Mouse (Mus musculus): ENCODE results near the gene Prss53. TPM values are rescaled to one million over a fixed set of nuclear protein-coding genes. Genes with fewer than 3 reads are reported as not detected.

Gene Prss53
- polyA plus RNA-seq, 1 experiment from 2014 or later: 1.8 TPM

- no peaks in the 10 kb centered on the region for H3K9me3 ChIP-seq
- H3K4me1 ChIP-seq: peaks cover 16% of the 10 kb centered on the region; the same call in 1 of the 2 replicates
- H3K4me2 ChIP-seq: no peak overlapping the region
- H3K27ac ChIP-seq: no peak overlapping the region
- peaks cover 55% of the 10 kb centered on the region for H3K36me3 ChIP-seq
- H3K9ac ChIP-seq: no peak overlapping the region
- no peak for ATAC-seq (ENCODE audit: insufficient read depth, low FRiP score, low read depth)
- H3K27me3 ChIP-seq (replicated peaks): no peaks in the 10 kb centered on the region
- WGBS: 71% methylated on average over 3 of the region's 3 CpGs
- no peak overlapping the region for H3K4me3 ChIP-seq (replicated peaks)
Measured at GRCm38 (mm10) chr7:127888821-127889220, 1.9 kb downstream of the Prss53 start.

DNA sequence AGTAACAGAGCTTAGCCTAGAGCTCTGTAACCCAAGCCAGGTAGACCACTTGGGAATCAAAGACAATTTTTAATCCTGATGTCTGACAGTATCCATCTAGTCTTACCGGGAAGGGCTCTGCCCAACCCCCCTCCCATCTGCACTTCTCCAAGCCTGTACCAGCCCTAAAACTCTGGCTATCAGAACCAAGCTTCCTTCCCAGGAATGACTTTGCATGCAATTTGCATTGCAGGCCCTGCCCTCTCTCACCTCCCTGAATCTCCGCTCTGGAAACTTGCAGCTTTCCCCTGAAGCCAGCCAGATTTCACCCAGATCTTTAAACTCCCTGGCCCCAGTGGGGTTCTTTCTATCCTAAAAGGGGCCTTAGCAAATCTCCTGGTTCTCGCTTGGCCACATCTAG is 3.0 kb downstream of the Prss53 start:
- Histone ChIP-seq H3K9me3 (no peaks in the 10 kb centered on the region), H3K4me1 (peaks cover 21% of the 10 kb centered on the region; the same call in 1 of the 2 replicates), H3K27ac (no peak overlapping the region), H3K9ac (no peak overlapping the region), H3K4me3 (replicated peaks) (no peak overlapping the region), H3K27me3 (replicated peaks) (no peaks in the 10 kb centered on the region), H3K4me2 (no peak overlapping the region), H3K36me3 (peaks cover 55% of the 10 kb centered on the region)
- 81% methylated on average over 3 of the region's 3 CpGs for WGBS
- ATAC-seq (ENCODE audit: insufficient read depth, low FRiP score, low read depth): no peak

DNA sequence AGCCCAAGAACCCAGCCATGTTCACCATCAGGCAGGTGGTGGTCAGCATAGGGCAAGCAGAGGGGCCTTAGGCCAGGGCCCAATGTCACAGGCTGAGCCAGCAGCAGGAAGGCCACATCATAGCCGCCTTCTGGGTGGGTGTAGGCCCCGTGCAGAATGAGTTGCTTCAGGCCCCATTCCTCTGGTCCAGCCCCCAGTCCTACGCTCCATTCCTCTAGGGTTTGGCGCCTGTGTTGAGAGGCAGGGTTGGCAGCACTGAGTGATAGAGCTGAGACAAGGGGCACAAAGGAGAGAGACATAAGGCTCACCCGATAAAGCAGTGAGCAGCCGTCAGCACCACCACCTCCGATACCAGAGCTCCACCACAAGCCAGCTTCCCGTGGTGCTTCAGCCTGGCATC is 3.6 kb downstream of the Prss53 start:
- 86% methylated on average over 8 of the region's 8 CpGs for WGBS
- H3K4me3 ChIP-seq (replicated peaks): no peak overlapping the region
- no peaks in the 10 kb centered on the region for H3K27me3 ChIP-seq (replicated peaks)
- H3K27ac ChIP-seq: no peak overlapping the region
- peaks cover 21% of the 10 kb centered on the region; the same call in 1 of the 2 replicates for H3K4me1 ChIP-seq
- no peak overlapping the region for H3K9ac ChIP-seq
- ATAC-seq (ENCODE audit: insufficient read depth, low FRiP score, low read depth): no peak
- H3K4me2 ChIP-seq: no peak overlapping the region
- peaks cover 59% of the 10 kb centered on the region for H3K36me3 ChIP-seq
- H3K9me3 ChIP-seq: no peaks in the 10 kb centered on the region

DNA sequence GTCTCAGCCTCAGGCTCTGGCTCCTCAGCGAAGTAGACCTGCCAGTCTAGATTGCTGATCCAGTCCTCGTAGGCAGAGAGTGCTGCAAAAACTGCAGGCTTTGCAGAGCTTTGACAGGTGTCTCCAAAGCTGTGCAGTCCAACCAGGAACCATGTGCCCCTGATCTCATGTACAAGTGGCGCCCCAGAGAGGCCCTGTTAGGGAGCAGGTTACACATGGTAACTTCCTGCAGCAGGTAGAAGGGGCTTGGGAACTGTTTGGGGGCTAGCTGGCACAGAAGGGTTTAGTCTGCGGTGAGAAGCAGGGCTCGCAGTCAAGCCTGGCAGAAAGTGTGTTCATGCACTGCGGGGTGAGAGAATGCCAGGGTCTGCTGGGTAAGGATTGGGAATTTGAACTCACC is 4.2 kb downstream of the Prss53 start:
- Histone ChIP-seq H3K27ac (no peak overlapping the region), H3K4me3 (replicated peaks) (no peak overlapping the region), H3K9ac (no peak overlapping the region), H3K4me2 (no peak overlapping the region), H3K36me3 (peaks cover 65% of the 10 kb centered on the region), H3K27me3 (replicated peaks) (no peaks in the 10 kb centered on the region), H3K4me1 (peaks cover 21% of the 10 kb centered on the region; the same call in 1 of the 2 replicates), H3K9me3 (no peaks in the 10 kb centered on the region)
- ATAC-seq (ENCODE audit: insufficient read depth, low FRiP score, low read depth): no peak
- 91% methylated on average over 6 of the region's 6 CpGs for WGBS

DNA sequence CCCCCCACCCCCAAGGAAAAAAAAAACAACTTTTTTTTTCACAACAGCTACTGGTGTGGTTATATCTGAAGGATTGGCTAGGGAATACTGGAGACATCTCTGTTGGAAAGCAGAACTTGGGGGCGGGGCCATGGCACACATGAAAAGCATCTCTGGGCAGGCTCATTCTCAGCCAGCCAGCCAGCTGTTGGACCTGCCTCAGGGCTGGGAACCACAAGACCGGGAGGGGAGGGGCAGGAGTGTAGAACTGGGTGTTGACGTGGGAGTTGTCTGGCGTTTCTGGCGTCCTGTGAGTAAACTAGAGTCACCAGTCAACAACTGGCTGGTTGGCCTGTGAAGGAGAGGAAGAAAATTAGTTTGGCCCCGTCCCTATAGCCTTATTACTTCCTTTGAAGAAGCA is 4.8 kb downstream of the Prss53 start:
- no peak overlapping the region for H3K27ac ChIP-seq
- H3K27me3 ChIP-seq (replicated peaks): no peaks in the 10 kb centered on the region
- no peak overlapping the region for H3K9ac ChIP-seq
- 53% methylated on average over 6 of the region's 6 CpGs for WGBS
- peaks cover 21% of the 10 kb centered on the region; the same call in 1 of the 2 replicates for H3K4me1 ChIP-seq
- no peak overlapping the region for H3K4me3 ChIP-seq (replicated peaks)
- no peak overlapping the region for H3K4me2 ChIP-seq
- H3K9me3 ChIP-seq: no peaks in the 10 kb centered on the region
- ATAC-seq (ENCODE audit: insufficient read depth, low FRiP score, low read depth): no peak
- H3K36me3 ChIP-seq: peaks cover 71% of the 10 kb centered on the region

DNA sequence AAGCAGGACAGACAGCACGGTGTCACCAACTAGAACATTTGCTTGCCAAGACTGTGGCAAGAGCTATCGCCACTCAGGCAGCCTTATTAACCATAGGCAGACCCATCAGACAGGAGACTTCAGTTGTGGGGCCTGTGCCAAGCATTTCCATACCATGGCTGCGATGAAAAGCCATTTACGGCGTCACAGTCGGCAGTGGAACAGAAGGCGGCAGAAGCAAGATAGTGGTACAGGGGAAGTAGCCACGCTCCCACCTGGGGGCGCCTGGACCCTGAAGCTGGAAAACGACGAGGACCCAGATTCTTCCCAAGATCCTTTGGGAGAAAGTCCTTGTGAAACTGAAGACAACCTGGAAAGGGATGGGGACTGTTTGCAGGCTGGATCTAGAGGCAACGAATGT is 10.3 kb downstream of the Prss53 start:
- H3K9ac ChIP-seq: no peak overlapping the region
- peaks cover 65% of the 10 kb centered on the region for H3K36me3 ChIP-seq
- peaks cover 24% of the 10 kb centered on the region; the same call in 1 of the 2 replicates for H3K4me1 ChIP-seq
- H3K9me3 ChIP-seq: no peaks in the 10 kb centered on the region
- WGBS: 85% methylated on average over 12 of the region's 12 CpGs
- H3K4me3 ChIP-seq (replicated peaks): no peak overlapping the region
- no peak overlapping the region for H3K4me2 ChIP-seq
- no peak for ATAC-seq (ENCODE audit: insufficient read depth, low FRiP score, low read depth)
- no peak overlapping the region for H3K27ac ChIP-seq
- H3K27me3 ChIP-seq (replicated peaks): no peaks in the 10 kb centered on the region

DNA sequence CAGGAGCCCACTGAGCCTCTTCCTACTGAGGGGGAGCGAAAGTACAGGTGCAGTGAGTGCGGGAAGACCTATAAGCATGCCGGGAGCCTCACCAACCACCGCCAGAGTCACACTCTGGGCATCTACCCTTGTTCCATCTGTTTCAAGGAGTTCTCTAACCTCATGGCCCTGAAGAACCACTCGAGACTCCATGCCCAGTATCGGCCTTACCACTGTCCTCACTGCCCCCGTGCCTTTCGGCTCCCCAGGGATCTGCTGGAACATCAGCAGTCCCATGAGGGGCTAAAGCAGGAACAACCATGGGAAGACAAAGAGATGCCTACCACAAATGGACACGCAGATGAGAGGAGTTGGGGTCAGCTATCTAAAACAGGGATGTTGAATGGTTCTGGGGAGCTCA is 11.5 kb downstream of the Prss53 start:
- WGBS: 95% methylated on average over 9 of the region's 9 CpGs
- Histone ChIP-seq H3K4me1 (peaks cover 21% of the 10 kb centered on the region), H3K27ac (no peak overlapping the region), H3K4me2 (no peak overlapping the region), H3K4me3 (replicated peaks) (no peak overlapping the region), H3K9me3 (no peaks in the 10 kb centered on the region), H3K9ac (no peak overlapping the region), H3K36me3 (peaks cover 57% of the 10 kb centered on the region), H3K27me3 (replicated peaks) (no peaks in the 10 kb centered on the region)
- ATAC-seq (ENCODE audit: insufficient read depth, low FRiP score, low read depth): no peak

GRCm38 (mm10) chr7:127876467-127877348 is 14.1 kb downstream of the Prss53 start, which contains the start of gene Zfp668:
Gene Zfp668, minus strand, starts transcription at chr7:127876828.
- no peaks in the 10 kb centered on the region for H3K9me3 ChIP-seq
- H3K4me3 ChIP-seq (replicated peaks): peak within 1 kb of the TSS; percentile 66
- H3K27me3 ChIP-seq (replicated peaks): no peaks in the 10 kb centered on the region
- H3K4me1 ChIP-seq: peaks cover 18% of the 10 kb centered on the region
- ATAC-seq (ENCODE audit: insufficient read depth, low FRiP score, low read depth): peak; percentile 65
- under 1% methylated on average over 60 of the region's 60 CpGs for WGBS
- peak within 1 kb of the TSS; percentile 97 for H3K27ac ChIP-seq
- peak within 1 kb of the TSS; percentile 84 for H3K4me2 ChIP-seq
- H3K9ac ChIP-seq: peak within 1 kb of the TSS; percentile 70
- peaks cover 34% of the 10 kb centered on the region for H3K36me3 ChIP-seq

DNA sequence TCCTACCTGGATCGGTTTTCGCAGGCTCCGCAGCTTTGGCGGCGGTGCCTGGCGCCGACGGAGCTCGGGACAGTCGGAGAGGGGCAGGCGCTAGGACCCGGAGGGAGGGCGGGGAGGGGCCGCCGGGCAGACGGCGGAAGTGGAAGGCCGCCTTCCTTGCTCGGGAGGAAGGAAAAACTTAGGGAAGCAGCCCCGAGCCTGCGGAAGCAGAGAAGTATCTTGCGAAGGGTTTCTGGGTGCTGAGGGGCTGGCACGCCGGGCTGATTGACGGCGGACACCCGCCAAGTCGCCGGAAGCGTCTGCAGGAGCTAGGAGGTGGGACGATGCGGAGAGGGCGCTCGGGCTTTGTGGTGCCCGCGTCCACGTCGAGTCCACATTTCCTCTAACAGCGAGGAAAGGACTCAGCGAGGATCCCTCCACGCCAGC is 14.7 kb downstream of the Prss53 start, which contains the start of gene Zfp646:
Gene Zfp646, plus strand, starts transcription at position 181 of the 426 bp plus-strand sequence.
- ATAC-seq (ENCODE audit: insufficient read depth, low FRiP score, low read depth): peak; percentile 85
- WGBS: under 1% methylated on average over 40 of the region's 41 CpGs
- Histone ChIP-seq H3K27ac (peak within 1 kb of the TSS; percentile 97), H3K4me2 (peak within 1 kb of the TSS; percentile 84), H3K4me1 (peaks cover 18% of the 10 kb centered on the region), H3K36me3 (peaks cover 28% of the 10 kb centered on the region), H3K4me3 (replicated peaks) (peak within 1 kb of the TSS; percentile 66), H3K9me3 (no peaks in the 10 kb centered on the region), H3K27me3 (replicated peaks) (no peaks in the 10 kb centered on the region), H3K9ac (peak within 1 kb of the TSS; percentile 70)

DNA sequence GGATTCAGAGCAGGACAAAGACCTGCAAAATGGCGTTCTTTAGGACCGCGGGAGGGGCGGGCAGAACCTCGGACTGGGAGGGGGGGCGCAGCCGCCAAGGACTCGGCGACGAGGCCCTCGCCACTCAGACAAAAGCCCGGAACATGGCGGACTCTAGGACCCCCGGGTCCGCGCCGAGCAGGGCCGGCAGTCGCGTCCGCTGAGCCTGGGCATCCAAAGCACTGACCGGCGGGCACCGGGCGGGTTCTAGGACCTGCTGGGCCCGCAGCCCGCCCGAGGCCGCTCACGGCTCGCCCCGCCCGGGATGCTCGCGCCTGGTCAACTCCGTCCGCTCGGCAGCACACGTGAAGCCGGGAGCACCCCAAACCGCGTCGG is 15.2 kb downstream of the Prss53 start:
- ATAC-seq (ENCODE audit: insufficient read depth, low FRiP score, low read depth): peak; percentile 91
- Histone ChIP-seq H3K9ac (peak overlapping the region; percentile 70), H3K9me3 (no peaks in the 10 kb centered on the region), H3K27me3 (replicated peaks) (no peaks in the 10 kb centered on the region), H3K4me1 (peaks cover 18% of the 10 kb centered on the region), H3K36me3 (peaks cover 23% of the 10 kb centered on the region), H3K4me3 (replicated peaks) (peak overlapping the region; percentile 66), H3K27ac (peak overlapping the region; percentile 97), H3K4me2 (peak overlapping the region; percentile 84)
- under 1% methylated on average over 40 of the region's 43 CpGs for WGBS

DNA sequence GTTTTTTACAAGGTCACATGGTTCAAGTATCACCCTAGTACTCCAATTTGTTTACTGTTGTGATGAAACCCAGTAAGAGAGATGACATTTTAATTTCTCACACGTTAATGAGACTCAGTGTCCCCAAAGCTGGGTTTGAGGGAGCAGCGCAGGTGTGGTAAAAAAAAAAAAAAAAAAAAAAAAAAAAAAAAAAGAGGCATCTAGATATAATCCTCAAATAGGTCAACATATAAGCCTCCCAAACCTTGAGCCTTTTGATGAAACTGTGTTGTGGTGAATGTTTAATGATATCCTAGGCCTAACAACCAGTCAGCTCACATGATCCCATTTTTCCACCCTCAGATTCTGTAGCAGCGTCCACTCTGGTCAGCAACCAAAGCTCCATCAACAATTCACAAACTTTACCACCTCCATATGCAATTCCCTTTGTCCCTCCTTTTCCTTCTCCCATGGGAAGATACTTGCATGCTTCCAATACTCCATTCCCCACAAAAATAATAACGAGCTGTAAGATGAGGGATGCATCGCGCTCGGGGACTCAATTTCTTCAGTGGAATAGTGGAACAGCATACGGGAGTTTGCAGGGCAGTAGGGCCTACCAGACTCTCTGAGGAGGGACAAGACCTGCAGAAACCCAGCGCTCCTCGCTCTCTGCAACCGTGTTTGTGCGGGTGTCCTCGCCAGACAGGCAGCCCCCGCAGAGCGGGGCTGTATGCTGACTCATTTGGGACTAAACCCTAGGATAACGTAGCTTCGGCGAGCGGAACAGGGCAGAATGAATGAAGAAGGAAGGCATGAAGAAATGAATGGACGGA is 15.8 kb downstream of the Prss53 start:
- Histone ChIP-seq H3K9me3 (no peaks in the 10 kb centered on the region), H3K27me3 (replicated peaks) (no peaks in the 10 kb centered on the region), H3K4me2 (peak overlapping the region; percentile 84), H3K4me1 (peaks cover 18% of the 10 kb centered on the region), H3K4me3 (replicated peaks) (peak overlapping the region; percentile 66), H3K27ac (peak overlapping the region; percentile 97), H3K36me3 (peaks cover 18% of the 10 kb centered on the region), H3K9ac (peak overlapping the region; percentile 70)
- ATAC-seq (ENCODE audit: insufficient read depth, low FRiP score, low read depth): no peak
- 3% methylated on average over 20 of the region's 20 CpGs for WGBS

All from stomach, embryonic 15.5 days (tissue).